Mouse (Mus musculus) ovary, postnatal 14 days (tissue): ENCODE measurements at regions not wholly inside any gene's neighbourhood (a gene's known extent, or its start where the extent isn't known, plus 50 kb on each side); places are given as distances from the start of the nearest gene placed in this dataset.

ENCODE experiments used
- DNase-seq: peaks from one replicate; pipeline ENCODE4 v3.0.0; 2022; ENCODE audit warnings: low spot score

DNA sequence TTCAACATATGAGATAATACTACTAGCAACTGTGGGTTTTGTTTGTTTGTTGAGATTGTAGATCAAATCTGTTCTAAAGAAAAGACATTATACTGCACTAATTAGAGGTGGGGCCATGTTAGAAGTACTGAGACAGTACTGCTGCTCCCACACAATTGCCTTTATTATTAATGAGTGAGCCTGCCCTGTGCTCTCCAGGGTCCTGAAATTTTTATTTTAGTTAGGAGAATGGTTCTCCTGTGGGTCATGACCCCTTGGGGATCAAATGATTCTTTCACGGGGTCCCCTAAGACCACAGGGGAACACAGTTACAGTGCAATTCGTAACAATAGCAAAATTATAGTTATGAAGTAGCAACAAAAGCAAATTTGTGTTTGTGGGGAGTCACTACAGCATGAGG lies 268.8 kb downstream of the Gm9195 start:
- no peak for DNase-seq

DNA sequence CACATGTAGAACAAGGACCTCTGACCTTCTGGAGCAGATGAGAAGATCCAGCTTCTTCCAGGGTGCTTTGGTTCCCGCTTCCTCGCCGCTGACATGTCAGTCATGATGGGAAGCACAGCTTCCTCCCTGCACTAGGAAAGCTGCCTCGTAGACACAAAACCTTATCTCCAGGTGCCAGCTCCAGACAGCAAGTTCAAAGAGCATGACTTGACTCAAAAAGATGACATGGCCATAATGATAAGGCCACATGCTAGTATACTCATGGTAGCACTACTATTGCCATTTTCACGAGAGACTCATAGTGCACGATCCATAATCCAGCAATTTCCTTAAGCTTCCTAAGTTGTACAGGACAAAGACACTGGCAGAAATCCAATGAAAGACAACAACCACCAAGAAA lies 272.1 kb downstream of the Gm9195 start:
- DNase-seq: no peak

DNA sequence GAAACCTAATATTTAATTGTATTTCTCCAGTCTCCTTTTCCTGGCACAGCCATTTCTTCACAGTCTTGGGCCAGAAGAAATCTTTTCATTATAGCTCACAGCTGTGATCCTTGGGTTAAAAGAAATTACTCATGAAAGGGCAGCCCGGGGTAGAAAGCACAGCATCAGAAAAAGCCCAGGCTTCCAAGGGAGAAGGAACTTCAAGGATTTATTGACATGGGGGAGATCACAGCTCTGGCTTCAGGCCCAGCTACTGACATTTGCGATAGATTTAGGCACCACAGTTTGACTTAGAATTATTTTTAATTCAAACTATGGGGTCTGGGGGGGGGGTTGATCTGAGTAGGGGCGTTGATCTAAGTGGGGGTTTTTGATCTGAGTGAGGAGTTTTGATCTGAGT lies 291.3 kb downstream of the Gm9195 start:
- DNase-seq: no peak

DNA sequence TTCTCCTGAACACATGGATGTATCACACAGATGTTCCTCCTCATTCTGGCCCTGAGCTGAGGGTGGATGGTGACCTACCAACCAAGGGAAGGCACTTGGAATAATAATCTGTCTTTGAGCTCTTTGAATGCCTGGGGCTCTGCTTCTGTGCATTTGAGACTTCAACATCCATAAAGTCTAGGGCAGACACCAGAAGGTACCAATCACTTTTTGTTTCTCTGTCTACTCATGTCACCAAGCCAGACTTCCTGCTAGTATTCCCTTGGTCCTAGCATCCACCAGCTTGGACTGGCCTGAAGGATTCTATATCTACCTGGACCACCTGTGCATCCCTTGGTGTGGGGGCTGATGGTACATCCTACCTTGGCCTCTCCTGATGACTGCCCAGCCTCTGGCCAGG lies 291.7 kb downstream of the Gm9195 start:
- no peak for DNase-seq

DNA sequence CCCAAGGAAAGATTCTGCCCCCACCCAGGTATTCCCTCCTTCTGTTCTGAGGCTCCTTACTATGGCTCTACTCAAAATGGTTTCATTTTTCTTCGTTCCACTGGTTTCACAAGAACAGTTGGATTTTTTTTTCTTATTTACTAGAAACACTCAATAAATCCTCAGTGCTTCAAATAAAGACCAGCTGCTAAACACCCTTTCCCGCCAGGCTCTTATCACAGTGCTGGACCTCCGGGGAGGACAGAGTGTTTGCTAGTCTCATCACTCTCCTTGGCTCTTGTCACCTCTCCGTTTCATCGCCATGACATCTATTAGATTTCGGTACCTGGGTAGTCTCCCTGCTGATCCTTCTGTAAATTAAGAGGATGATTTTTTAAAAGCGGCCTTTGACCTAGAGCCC lies 293.7 kb downstream of the Gm9195 start:
- no peak for DNase-seq

DNA sequence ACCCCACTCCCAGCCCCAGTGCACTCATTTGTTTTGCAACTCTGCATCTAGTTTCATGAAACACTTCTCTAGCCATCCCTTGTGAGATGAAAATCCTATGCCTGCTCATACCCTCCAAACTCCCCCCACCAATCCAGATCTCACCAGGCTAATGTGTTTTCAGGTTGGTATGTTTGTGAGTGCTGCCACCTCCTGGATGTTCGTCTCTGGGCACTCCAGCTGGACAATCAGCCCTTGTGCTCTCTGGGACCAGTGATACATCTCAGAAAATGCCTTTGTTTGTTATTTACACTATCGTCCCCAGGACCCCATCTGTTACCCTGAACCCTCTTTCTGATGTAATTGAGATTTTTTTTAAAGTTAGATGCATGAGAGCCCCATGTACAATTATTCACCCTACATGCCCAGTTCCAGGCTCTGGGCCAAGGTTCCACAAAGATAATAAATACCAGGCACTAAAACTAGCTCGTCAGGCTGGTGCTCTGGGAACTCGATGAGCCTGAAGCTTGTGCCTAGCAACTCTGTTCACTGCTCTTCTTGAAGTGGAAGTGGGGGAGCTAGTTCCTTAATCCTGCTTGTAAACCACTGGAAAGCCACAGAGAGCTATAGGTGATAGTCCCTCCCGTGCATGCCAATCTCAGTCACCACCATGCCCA lies 304.2 kb downstream of the Gm9195 start:
- peak; percentile 6 for DNase-seq

DNA sequence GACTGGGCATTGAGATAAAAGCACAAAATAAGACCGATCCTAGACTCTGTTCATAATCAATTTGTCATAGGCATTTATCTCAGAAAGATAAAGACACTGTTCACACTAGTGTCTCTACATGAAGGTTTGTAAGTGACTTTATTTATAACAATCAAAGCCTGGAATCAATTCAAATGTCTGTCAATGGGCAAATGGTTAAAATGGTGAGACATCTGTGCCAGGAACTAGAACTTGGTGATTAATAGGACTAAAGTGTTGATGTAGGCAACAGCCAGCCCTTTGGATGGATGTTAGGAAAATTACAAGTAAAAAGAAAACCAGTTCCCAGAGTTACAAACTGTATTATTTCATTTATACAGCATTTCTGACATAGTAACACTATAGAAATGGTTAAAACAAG lies 315.9 kb downstream of the Gm9195 start:
- no peak for DNase-seq

DNA sequence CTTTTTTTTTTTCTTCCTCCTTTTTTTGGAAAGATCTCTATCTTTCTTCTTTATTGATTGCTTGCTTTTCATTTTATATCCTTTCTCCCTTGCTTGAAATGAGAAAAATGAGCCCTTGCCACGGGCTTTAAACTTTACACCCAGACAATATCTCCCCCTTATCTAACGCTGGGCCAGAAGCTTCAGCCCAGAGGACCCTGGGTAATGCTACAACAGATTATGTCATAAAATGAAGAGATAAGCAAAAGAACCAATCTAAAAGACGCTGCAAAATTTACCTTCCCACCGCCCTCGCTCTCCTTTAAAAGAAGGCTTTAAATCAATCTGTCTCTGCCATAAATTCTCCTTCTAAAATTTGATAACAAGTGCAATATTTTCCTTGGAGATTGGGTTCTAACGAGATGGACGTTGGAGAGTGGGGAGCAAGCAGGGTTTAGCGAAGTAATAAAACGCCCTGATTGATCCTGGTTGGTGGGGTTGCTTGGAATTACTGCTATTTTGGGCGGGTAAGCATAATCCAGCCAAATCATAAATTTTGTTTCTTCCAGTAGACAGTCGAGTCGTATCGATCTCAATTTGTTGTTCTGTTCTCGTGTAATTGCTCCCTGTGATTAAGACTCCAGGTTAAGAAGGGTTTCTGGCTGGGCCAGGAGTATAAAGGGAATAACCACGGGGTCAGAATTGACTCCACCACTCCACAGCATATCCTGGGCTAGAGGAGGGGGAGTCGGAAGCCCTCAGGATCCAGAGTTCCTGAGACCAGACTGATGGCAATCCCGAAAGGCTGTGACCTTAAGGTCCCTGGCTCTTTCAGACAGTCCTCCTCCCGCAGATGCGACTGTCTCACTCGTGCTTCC lies 318.9 kb downstream of the Gm9195 start:
- no peak for DNase-seq

DNA sequence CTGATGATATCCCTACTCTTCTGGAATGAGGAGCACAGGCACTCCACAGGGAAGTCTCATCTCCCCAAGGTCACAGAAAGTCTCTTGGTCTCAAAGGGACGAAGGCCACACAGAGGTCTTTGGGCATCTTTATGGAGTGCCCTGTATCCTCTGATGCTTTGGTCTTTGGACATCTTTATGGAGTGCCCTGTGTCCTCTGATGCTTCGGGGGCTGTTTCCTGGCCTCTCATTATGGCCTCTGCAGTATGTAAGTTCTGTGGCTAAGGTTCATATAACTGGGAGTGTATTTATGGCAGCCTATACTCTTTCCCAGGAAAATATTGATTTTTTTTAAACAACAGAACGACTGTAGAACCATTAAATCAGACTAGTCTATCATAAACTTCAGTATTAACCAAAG lies 319.9 kb downstream of the Gm9195 start:
- no peak for DNase-seq

DNA sequence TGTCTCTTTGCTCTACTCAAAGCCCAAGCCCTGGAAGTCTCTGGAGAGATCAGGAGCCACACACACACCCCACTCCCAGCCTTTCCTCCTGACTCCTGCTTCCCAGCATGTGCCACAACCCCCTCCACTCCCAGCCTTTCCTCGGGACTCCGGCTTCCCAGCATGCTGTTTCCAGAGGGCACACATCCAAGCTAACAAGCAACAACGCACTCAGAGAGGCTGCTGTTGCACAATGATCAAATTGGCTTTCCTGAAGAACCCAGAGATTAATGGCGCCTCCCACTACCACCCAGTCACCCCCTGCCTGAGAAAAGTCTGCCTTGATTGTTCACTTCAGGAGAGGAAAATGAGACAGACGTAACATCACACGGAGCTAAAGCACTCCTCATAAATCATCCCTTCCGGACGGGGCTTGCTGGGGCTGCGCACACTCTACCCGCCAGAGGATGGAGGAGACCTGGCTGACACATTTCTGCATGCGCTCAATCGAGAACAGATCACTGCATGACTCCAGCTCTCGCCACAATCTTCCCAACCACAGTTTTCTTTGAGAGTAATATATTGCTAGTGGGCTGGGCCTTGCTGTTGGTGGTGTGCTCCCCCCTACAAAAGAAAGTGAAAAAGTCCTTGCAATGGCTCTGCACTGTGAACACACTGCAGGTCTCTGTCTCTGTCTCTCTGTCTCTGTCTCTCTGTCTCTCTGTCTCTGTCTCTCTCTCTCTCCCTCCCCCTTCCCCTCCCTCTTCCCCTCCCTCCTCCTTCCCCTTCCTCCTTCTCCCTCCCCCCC lies 332.9 kb downstream of the Gm9195 start:
- DNase-seq: peak; percentile 9

DNA sequence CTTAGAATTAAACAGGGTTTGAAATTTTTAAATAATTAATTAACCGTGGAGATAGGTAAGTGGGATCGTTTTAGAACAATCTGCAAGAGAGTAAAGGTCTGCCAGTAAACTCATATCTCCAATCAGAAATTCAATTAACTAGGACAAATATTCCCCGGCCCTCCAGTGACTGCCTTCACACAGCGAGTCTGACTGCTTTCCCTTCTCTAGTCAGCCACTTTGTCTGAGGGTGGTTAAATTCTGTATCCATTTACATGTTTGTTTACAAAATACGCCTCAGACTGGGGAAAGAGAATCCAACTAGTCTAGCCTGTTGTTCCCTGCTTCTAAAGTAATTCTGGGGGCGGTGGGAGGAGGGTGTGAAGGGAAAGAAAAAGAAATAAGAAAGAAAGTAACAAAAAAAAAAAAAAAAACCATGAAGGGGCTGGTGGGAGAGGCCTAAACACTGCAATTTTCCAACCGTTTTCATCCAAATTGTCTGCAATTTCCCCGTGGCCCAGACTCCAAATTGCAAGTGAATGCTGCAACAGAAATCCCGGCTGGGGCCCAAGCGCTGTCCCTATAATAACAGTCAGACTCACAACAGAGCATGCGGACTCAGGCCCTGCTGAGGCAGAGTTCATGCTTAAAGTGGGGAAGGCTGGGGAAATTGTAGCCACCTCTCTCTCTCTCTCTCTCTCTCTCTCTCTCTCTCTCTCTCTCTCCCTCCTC lies 336.3 kb downstream of the Gm9195 start:
- DNase-seq: no peak

DNA sequence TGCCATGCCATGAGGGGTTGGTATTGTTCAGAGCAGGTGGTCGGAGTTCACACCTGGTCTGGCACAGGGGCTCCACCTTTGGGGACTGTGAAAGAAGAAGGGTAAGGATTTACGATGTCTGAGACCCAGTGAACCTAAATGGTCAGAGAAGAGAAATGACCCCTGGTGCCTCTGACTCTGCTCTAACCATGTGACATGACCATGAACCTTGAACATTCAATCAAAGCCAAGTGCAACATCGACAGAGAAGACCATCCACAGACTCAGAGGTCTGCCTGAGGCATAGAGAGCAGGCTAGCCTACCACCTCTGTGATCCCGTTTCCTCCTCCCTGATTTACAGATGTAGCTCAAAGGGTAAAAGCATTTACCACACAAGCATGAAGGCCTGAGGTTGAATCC lies 340.0 kb downstream of the Gm9195 start:
- DNase-seq: no peak

DNA sequence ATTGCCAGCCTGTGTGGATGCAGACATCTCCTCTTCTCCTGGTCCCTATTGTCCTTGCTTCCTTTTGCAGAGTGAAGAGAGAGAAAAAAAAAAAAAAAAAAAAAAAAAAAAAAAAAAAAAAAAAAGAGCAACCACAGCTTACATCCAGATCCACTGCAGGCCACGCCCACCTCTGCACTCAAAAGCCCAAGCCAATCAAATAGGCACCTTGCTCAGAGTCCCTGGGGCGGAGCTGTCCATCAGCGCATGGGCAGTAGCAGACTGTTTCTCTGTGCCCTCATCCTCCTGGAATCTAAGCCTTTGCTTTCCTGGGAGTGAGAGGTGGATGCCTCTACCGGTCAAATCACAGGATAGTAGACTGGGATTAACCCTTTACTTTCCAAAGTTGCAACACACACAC lies 342.2 kb downstream of the Gm9195 start:
- no peak for DNase-seq

DNA sequence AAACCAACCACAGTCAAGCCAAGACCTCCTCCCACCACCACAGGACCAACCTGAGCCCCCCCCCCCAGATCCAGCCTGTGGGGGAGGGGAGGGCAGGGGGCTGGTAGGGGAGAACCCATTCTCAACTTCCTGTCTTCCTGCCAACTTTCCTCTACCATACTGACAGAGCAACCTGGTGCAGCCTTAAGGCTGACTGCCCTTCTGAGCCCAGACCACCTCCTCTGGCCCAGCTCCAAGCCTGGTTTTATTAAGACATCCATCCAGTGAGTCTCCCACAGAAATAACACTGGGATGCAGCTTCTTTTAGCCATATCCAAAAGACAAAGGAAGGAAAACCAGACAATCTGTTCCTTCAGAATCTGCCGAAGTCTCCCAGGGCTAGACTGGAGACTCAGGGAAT lies 342.8 kb downstream of the Gm9195 start:
- DNase-seq: no peak

DNA sequence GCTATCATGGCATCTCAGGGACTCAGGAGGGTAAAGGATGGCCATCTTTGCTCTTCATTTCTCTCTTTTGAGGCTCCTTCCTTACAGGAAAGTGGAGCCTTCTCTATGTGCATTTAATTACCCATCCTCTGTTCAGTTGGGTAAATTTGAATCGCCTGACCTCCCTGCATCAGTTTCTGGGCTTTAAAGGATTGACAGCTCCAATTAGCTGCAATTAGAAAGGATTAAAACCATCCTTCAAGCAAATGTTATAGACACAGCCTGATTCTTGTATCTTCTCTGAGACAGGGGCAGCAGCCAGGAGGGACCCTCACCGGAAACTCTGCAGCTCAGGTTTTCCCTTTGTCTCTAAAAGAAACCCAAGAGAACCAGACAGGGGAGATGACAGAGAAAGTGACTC lies 345.3 kb downstream of the Gm9195 start:
- no peak for DNase-seq

DNA sequence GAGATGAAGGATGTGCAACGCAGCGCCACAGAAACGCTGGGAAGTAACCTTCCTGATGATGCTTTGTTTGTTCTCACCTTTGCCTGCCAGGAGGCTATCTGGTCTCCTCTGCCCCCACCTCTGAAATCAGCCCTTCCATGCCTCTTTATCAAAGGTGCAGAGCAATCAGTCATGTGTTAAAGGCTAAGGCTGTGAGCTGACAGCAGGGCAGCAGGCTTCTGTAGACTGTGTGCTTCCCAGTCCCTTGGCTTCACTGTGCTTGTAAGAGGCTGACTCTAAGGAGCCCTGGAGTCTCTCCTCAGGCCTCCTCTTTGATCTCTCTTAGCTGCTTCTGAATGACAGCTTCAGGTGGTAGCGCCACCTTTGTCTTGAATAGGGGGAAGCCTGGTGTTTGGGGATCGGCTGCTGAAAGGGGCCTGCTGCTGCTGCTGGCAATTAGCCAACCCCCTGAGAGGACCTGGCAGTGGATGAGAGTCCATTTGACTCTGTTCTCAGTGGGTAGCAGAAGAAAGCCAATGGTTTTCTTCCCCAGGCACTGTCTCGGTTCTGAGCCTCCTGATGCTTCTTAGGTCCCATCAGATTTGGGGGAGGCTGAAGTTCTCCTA lies 348.7 kb downstream of the Gm9195 start:
- no peak for DNase-seq

DNA sequence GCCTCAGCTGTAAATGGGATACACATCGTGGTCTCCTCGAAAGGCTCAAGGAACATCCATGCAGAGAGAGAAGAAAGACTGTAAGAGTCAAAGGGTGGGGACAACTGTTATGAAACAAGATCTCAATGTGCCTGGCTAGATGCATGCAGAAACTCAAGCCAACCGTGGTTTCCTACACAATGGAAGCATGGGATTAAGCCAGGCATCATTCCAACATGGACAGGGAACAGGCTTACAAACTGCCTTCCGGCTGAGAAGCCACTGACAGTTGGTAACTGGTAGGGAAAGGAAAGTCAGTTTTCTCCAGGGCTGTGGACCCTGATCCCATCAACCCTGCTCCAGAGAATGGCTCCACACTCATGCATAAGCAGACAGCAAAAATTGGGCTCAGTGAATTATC lies 350.5 kb downstream of the Gm9195 start:
- no peak for DNase-seq

DNA sequence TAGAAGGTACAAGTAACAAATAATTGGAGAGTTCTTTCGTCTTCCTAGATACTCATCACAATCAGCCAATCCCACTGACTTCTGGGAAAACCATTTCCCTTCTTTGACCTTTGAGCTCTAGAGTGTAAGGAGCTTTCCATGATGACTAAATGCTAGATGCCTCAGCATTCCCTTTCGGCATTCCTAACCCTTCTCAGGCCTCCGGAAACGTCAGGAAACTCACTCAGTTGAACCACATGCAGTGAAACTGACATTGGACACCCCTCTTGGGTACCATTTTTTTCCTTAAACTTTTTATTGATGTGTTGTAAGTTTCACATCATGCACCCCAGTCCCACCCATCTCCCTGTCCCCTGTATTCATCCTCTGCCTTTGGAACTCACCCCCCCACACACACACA lies 361.5 kb downstream of the Gm9195 start:
- no peak for DNase-seq

DNA sequence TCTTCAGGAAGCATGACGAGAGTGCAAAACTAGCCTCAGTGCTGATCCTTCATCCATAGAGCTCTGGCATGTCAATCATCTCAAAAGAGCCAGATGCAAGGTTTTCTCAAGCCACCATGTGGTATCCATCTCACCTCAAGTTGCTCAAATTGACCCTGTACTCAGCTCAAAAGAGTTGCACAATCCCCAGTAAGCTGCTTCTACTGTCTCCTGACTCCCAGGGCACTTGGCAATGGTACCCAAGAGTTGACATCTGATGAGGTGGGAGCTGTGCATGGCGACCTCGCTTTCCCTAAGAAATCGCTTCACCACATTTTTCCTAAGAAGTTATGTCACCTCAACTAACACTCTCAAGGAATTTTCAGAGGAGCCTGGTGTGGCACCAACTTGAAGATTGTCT lies 369.9 kb downstream of the Gm9195 start:
- DNase-seq: no peak

DNA sequence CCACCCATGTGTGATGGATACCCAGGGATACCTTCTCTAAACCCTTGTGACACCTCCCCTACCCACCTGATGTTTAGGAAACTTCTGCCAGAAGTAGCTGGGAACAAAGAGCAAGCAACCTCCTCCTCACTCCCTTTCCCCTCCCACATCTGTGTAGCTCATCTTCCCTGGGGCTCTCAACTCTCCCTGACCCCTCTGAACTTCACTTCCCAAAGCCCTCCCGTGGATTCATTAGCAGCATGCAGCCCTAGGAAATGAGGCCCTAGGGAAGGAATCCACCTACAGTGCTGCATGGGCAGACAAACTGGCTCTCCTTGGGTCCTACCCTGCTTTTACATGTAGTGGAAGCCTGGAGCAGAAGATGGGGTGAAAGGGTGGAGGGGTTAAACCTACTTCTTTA lies 370.6 kb downstream of the Gm9195 start:
- DNase-seq: no peak

DNA sequence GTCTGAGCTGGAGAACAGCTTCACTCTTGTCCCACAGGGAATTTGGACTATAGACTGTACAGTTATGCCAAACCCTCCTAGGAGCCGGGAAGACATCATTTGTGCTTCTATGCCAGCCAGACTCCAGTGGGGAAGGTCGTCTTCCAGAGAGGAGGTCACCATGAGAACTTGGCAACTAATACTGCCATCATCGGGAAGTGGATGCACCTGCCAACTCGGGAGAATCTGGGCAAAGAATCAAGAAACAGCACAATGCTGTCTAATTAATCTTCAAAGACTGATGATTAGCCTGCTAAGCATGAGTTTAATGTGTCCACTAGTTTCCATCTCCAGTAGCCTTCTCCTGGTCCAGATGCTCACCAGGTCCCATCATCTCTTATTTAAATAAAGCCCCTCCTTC lies 374.8 kb downstream of the Gm9195 start:
- DNase-seq: peak; percentile 3
